Mouse (Mus musculus): ENCODE results near the gene Helb.
A peak's percentile ranks its signal among the peaks of the same experiment; 100 is the strongest.
"Not testable (repeated sequence)": the region's sequence is repeated elsewhere in the genome, so short reads cannot be mapped to it uniquely, and the experiment has no call there.

Helb gene

DNA sequence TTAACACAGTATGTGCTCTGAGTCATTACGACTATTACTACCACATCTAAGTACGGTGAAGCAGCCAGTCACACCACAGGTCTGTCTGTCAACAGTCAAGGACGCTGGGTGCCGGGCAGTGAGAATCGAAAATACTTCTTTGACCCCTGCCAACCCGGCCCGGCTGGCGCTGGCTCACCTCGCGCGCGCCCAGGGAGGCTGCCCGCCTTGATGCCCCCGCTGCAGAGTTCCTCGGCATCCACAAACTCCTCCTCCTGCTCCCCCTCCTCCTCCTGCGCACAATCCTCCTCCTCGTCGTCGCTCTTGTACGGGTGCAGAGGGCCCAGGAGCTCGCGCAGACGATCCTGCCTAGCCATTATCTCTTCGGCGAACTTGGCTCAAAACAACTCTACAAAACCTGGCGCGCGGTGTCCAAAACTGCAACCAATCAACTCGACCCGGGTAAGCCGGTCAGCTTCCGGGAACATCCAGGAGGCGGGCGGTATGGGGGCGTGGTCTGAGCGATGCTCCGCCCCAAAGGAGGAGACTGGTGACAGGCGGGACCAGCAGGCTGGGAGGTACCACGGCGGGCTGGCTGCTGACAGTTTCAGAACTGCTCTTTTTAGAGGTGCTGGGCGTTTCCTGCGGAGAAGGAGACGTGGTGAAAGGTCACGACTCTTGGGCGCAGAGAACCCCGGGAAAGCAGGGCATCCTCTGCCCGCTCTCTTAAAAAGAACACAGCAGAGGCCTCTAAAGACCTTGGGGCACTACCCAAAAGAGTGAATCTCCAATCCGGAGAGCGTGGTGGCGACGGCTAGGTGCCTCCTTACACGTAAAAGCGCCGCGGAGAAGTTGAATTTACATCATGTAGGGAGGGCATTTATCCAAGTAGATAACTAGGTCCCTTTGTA, at the start of gene Helb:
Helb (minus strand) TSS at position 481 of the 890 bp plus-strand sequence.
- peak; percentile 98 for DNase-seq (ENCODE audit: low spot score)

DNA sequence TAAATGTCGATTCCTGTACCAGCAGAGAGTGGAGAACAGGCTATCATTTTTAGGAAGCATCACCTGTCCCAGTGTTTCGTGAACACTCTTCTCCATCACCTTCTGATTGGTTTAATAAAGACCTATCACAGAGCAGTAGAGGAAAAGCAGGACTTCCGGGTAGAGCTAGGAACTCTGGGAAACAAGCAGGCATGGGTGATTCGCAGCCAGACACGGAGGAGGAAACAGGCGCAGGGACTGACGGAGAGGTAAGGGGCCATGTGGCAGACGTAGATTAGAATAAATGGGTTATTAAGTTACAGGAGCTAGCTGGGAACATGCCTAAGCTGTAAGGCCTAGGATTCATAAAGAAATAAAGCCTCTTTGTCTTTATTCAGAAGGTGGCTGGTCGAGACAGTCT, 47.7 kb upstream of the Helb start:
- DNase-seq (ENCODE audit: low spot score) = no peak

DNA sequence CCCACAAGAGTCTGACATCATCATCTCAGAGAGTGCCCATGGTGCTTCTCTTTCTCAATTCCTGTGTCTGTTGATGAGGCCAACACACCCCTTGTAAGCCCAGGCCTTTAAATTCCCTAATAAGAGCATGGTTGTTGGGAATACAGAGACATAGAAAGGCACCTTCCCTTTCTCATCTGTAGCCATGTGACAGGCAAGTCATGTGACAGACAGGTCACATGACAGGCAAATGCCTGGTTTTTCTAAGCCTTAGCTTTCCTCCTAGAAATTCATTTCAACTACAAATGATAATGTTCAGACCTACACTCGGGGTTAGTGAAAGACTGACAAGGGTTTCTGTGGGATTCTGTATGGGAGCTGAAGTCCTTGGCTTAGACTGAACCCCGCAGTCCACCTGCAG, 41.1 kb upstream of the Helb start:
- DNase-seq (ENCODE audit: low spot score) = no peak

DNA sequence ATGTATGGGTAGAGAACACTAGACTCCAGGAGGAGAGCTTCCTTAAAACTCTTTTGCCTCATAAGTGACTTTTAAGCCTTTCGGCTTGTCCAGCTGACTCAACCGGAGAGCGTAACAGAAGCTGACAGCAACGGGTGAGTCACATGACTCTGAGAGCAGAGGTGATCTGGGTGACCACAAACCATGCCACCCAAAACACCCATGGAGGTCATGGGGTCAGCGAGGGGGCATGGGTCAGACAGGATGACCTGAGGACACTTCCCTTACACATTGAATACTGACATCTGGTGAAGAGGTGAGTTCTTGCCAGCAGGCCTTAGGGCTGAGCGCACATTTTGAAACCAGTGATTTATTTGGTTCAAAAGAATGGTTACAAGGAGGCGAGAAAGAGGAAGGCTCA, 38.9 kb upstream of the Helb start:
- DNase-seq (ENCODE audit: low spot score) = no peak

DNA sequence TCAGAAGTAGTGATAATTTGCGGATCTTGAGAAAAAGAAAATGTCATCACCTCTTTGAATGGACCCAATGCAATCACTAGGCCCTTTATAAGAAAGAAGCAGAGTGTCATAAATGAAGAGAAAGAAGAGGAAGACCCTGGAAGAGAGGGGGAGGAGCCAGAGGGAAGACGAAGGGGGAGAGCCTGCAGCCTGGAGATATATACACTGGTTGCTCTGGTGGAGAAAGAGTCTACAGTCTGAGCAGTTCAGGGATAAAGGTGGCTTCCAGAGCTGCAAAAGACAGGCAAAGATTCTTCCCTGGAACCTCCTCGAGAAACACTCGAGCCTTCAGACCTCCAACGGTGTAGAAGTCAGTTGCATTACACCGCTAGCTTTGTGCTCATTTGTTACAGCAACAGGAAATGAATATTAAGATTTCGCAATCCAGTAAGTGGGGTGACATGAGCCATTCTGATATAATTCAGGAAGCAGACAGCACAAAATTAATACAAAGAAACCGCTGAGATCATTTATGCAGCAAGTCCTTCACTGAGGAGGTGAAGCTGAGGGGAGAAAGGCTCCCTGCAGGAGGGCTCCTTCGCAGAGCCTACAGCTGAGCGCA, 28.2 kb upstream of the Helb start:
- DNase-seq (ENCODE audit: low spot score) = no peak

DNA sequence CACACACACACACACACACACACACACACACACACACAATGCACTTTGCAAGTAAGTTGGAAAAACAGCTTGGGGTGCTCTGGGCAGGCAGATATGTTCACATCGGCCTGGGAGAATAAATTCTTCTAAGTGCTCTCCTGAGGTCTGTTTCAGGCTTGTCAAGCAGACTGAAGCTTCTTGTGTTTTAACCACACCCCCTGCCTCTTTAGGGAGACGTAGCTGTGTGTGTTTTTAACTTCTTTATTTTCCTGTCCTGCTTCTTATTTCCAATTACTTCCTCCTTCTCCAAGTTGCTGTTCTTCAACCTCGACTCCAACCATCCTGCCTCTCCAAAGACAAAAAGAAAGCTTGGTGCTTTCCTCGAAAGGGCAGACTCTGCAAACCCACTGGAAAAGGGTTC, 27.4 kb upstream of the Helb start:
- DNase-seq (ENCODE audit: low spot score) = no peak

DNA sequence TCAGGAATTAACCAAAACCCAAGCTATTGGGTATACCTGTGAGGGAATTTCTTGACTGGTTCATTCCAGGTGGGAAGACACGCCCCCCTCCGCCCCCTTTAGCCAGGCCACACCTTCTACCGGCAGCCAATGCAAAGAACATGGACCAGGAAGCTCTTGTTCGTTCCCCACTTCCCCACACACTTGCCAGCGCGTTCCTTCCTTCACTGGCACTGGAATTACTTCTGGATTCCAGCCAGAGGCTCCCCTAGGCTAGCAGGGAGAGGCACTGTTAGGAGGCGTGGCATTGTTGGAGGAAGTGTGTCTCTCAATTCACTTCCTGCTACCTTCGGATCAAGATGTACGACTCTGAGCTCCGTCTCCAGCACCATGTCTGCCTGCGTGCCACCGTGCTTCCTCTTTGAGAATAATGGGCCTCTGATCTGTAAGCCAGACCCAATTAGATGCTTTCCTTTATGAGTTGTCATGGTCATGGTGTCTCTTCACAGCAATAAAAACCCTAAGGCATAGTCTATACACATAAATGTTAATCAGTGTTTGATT, 23.3 kb upstream of the Helb start:
- no peak for DNase-seq (ENCODE audit: low spot score)

DNA sequence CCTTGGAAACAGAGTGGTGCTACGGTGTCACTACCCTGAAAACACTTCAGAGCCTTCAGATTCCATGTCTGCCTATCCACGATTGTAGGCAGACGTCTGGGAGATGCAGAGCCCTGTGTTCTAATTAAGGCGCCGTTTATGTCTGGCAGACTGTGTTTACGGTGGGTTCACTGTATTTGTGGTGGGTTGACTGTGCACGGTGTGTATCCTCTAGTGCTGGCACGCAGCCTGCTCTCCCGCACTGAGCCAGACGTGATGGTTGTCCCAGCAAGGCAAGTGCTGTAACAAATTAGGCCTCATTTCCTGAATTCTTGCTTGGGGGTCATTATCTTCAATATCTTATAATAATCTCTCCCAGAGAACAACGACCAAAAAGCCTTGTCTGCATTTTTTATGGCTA, 20.9 kb upstream of the Helb start:
- DNase-seq (ENCODE audit: low spot score) = no peak

DNA sequence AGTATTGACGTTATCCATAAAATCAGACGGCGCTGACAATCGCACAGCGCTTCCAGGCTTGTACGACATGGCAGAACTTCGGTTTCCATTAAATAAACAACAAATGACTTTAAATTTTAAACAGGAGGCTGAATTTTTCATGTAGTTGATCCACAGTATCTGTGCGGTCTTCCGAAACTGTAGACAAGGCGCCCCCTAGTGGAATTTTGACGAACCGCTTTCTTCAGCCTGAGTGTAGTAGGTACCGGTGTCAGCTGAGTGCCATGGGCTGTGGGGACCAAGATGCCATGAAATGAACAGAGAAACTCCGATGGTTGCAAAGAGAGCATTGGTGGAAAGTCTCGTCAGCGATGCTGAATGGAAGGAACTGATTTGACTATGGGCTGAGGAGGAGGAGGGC, 17.8 kb upstream of the Helb start:
- DNase-seq (ENCODE audit: low spot score) = peak; percentile 24

DNA sequence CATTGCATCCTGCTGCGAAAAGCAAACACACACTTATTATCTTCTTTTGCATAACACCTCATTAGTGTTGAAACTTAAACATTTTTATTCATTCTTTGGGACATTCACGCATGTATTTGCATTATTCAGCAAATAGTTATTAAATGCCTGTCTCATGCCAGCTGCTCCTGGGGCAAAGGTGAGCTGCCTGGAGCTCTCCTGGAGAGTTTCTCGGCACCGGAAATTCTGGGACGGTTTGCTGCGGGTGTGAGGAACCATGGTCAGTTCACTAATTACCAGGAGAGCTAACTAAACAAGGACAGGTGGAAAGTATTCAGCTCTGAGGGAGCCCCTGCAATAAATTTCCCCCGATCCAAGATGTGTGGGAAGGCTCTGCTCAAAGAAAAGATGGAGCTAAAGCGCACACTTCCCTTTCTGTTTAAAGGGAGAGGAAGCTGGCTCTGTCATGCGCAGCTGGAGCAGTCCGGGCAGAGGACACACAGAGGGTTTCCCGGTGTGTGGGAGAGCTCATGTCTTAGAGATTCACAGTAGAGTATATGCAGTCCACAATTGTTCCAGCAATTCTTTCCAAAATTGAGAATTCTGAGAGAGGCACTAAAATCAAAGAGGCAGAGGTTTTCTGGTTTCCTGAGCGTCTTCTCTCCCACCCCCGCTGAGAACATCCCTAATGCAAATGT, 16.0 kb upstream of the Helb start:
- DNase-seq (ENCODE audit: low spot score) = no peak

DNA sequence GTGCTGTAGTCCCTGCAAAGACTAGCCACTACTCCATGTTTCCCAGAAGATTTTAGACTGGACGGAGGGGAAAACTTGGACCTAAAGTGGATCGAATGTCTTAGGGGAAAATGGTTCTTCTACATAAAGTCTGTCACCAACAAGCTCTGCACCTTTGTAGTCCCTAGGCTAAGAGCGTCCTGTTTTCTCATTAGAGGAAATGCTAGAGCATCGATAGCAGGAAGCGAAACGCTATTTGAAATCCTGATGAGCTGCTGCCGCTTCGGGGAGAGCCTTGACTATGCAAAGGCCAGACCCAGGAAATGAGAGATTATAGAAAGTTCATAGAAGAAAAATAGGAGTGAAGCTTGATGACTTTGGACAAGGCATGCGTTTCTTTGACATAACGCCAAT, 12.7 kb upstream of the Helb start:
- no peak for DNase-seq (ENCODE audit: low spot score)

DNA sequence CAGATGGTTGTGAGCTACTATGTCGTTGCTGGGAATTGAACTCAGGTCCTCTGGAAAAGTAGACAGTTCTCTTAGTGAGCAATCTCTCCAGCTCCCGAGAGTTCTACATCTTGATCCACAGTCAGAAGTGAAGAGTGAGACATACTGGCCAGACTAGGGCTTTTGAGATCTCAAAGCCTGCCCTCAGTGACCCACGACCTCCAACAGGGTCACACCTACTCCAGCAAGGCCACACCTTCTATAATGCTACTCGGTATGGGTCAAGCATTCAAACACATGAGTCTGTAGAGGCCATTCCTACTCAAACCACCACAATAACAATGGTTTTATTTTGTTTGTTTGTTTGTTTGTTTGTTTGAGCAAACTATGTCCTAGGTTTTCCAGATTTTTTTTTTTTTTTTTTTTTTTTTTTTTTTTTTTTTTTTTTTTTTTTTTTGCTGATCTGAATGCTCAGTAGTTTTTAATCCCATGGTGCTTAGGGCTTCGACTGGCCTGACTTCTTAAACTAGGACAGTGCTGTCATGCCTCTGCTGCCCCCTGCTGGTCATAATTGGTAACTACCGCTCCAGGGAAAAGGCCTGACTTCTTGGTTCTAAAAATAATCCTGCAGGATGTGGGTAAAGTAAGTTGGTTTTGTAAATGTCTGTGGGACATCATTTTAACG, 12.1 kb upstream of the Helb start:
- peak; percentile 84 for DNase-seq (ENCODE audit: low spot score)

DNA sequence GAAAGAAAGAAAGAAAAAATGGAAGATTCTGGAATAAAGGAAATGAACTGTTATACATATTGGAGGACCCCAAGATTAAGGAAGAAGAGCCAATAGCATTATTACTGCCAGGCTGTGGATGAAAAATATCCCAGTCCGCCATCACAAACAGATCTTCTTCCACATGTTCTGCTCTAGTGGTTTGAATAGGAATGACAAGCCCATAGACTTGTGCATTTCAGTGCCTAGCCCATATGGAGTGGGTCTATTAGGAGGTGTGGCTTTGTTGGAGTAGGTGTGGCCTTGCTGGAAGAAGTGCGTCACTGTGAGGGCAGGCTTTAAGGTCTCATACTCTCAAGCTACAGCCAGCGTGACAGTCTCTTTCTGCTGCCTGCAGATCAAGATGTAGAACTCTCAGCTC, 10.9 kb upstream of the Helb start:
- no peak for DNase-seq (ENCODE audit: low spot score)

DNA sequence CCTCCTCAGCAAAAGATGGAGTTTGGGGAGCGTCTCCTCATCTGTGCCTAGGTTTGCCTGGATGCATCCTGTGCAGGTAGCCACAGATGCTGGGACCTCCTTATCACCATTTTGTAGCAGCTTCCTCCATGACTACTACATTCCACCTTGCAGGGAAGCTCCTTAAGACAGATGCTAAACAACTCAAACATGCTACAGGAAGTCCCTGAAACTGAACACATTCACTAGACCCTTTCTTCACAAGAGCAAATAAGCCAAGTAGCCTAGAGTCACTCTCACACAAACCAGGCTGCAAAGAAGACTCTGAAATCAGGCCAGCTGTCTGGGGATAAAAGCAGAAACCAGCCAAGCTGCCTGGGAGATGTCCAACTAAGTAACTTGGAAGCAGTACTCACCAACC, 2.5 kb upstream of the Helb start:
- DNase-seq (ENCODE audit: low spot score) = no peak

DNA sequence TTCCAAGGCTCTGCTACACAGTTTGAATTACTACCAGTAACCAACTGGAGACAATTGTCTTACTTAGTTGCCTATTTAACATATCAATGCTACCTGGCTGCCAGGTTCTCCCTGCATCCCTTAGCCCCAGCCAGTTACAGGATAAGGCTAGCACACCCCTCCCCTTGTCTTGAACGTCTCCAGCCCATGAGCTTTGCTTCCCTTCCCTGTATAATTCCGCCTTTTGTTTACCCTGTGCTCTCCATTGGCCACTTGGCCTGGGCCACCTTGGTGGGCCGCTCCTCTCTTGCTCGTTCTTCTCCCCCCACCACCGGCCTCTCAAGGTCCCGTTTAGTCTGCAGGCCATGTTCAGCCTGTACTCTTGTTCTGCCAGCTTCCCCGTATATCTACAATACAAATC, 1.7 kb upstream of the Helb start:
- no peak for DNase-seq (ENCODE audit: low spot score)

DNA sequence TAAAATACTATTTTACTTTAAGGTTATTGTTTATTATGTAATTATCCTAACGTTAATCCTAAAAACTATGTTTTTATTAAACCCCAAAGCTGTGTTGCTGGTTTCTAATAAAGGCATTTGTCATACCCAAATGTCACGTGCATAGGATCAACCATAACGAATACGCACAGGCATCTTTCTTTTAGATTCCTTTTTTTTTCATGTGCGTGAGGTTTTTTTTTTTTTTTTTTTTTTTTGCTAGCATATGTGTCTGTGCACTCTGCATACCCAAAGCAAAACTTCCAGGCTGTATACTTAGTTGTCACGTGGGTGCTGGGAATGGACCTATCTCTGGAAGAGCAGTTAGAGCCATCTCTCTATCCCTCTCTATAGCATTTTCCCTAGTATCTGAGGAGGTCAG, 1.2 kb upstream of the Helb start:
- DNase-seq (ENCODE audit: low spot score) = no peak

DNA sequence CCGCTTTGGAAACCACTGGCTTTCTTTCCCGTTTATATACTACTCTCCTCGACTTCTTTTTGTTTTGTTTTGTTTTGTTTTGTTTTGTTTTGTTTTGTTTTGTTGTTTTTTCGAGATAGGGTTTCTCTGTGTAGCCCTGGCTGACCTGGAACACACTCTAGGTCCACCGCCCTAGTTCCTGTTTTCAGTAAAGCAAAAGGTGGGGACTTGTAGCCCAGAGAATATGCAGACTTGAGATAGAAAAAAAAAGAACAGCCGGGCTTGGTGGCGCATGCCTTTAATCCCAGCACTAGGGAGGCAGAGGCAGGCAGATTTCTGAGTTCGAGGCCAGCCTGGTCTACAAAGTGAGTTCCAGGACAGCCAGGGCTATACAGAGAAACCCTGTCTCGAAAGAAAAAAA, 695 bp upstream of the Helb start:
- not testable (repeated sequence) for DNase-seq (ENCODE audit: low spot score)

DNA sequence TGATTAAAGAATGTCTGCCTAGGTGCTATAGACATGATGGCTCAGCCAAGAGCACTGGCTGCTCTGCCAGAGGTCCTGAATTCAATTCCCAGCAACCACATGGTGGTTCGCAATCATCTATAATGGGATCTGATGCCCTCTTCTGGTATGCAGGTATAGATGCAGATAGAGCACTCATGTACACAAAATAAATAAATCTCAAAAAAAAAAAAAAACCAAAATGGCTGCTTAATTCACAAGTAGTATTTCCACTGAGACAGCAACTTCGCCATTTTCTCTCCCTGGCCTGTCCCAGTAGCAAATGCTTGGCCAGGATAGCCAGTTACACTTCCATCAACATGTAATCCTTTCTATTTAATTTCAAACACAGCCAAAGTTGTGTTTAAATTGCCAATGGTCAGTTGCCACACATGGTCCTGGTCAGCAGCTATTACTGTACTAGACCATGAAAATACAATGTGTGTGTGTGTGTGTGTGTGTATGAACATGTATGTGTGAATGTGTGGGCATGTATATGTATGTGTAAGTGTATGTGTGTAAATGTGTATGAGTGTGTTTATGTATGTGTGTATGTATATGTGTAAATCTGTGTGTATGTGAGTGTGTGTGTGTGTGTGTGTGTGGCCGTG, 982 bp downstream of the Helb start:
- DNase-seq (ENCODE audit: low spot score) = no peak

DNA sequence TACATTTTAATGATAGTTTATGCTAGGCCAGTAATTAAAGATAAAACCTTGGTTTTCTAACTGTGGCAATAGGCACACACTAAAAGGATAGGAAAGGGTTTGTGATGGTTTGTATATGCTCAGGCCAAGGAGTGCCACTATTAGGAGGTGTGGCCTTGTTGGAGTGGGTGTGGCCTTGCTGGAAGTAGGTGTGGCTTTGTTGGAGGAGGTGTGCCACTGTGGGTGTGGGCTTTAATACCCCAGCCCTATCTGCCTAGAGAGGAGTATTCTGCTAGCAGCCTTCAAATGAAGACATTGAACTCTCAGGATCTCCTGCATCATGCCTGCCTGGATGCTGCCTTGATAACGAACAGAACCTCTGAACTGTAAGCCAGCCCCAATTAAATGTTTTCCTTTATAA, 12.0 kb downstream of the Helb start:
- DNase-seq (ENCODE audit: low spot score) = no peak

DNA sequence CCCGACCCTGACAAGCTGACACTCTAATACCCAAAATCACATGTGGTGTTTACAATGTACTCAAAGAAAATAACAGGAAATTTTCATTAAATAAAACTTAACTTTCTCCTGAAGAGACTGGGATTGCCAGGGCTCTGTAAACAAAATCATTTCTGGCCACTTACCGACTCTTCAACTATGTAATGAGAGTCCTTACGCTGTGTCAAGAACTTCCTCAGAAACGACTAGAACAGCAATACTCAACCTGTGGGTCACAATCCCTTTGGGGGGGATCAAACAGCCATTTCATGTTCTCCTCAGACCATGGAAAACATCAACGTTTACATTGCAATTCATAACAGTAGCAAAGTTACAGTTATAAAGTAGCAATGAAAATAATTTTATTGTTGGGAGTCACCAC, 15.2 kb downstream of the Helb start:
- no peak for DNase-seq (ENCODE audit: low spot score)

DNA sequence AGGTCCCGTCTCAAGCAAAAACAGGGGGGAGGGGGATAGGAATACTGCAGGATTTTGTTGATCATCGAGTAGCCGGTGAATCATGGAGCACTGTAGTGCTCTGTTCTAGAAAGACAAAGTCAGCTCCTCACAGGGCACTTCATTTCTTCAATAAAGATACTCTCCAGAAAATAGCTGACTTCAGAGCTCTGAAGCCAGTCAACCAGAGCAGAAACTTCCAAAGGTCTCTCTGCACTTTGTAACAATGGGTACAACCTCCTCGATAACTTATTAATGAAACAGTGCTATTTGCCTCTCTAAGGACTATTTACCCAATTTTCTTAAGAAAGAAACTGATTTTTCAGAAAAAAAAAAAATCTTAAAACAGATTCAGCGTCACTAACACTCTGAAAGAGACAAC, 17.1 kb downstream of the Helb start:
- DNase-seq (ENCODE audit: low spot score) = no peak

DNA sequence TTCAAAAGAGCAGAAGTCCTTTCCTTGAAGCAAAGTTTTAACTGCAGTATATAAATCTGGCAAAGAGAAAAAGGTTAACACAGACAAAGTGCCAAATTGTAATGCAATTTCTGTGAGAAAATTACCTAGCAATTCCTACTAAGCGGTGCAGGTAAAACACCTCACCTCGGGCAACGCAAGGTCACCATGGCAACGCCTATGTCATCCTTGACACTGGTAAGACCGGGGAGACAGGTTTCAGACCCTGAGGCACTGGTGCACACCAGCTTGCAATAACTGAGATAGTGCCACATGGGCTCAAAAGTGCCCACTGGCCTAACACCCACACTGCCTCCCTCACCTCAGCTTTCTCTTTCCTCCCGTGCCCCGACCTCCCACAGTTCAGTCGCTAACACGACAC, 17.7 kb downstream of the Helb start:
- no peak for DNase-seq (ENCODE audit: low spot score)
